Mouse (Mus musculus): Measurements from ENCODE around the gene Tmem41b.

DNA sequence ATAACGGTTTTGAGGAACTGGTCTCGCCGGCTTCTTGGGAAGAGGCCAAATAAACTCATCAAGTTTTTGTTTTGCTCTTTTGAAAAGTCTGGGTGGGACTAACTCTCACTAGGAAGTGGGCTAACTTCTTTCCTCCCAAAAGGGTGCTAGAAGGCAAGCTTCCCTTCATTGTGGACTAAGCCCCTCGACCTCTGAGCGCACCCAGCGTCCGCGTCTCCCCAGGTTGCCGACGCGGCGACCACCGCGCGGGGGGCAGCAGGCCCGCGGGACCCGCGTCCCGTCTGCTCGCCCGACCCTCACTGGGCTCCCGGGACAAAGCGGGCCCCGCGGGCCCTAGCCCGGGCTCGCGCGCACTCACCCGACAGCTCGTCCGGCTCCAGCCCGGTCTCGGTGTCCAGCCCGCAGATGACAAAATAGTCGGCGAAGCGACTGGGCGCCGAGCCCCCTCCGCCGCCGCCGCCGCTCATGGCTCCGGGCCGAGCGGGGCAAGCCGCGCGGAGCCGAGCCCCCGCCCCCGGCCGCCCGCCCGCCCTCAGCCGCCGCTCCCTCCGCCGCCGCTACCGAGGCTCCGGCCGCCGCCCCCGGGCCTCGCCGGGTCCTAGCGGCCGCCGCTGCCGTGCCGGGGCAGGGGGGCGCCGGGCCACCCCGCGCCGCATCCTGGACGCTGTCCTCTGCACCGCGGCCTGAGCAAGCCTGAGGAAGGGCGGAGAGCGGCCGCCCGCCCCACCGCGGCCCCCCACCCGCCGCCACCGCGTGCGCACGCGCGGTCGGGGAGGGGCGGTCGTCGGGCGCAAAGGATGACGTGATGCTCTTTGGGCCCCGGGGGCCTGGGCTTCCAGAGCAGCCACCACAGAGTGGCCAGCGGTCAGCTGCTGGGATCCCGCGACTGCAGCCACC, 26.8 kb downstream of the Tmem41b start, which contains the start of gene Dennd5a:
- no peak for TF ChIP-seq TAL1 (IDR thresholded peaks at IDR 0.05; ENCODE audit: low read length)
- TF ChIP-seq GATA1 (IDR thresholded peaks at IDR 0.05; ENCODE audit: low read length), result no peak

All from erythroblast, embryonic 14.5 days (primary cell).